Mouse (Mus musculus): ENCODE data around the gene Urm1.

The Urm1 gene

DNA sequence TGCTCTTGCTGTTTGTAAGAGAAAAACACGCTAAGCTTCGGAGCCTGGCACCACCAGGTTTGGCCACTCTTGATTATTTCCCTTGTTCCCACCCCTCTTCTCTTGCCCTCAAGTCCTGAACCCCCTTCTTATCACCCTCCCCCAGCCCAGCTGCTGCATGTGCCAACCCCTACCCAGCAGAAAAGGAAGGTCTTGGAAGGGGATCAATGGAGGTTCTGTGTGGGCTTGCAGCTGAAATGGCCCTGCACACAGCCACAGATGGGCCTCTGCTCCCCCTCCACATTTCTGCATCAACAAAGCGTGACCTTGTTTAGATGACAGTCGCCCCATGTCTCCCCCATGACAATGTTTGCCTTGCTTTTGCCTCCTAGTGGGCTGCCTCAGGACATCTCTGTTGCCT is 11.2 kb downstream of the Urm1 start:
- DNase-seq = no peak

- DNase-seq = no peak
Measured at GRCm38 (mm10) chr2:29833796-29834195, 13.9 kb downstream of the Urm1 start.

GRCm38 (mm10) chr2:29835391-29835899 is 15.6 kb downstream of the Urm1 start:
- no peak for DNase-seq

DNA sequence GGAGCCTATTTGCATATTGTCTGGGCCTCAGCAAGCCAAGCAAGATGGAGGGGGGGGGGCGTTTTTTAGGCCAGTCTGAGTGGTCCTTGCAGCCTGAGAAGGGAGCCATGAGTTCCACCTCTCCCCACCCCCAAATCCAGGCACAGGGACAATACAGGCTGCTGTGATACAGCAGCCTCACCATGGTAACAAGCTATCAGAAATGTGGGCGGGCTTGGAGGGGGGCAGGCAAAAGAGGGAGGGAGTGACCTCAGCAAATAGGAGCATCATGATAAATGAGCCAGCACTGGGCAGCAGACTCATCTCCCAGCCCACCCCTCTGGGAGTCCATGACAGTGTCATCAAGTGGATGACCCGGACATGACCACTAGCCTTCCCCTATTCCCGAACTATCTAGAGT is 19.6 kb downstream of the Urm1 start:
- DNase-seq = no peak

- DNase-seq = peak; percentile 44
Measured at GRCm38 (mm10) chr2:29843231-29844105, 23.6 kb downstream of the Urm1 start.

DNA sequence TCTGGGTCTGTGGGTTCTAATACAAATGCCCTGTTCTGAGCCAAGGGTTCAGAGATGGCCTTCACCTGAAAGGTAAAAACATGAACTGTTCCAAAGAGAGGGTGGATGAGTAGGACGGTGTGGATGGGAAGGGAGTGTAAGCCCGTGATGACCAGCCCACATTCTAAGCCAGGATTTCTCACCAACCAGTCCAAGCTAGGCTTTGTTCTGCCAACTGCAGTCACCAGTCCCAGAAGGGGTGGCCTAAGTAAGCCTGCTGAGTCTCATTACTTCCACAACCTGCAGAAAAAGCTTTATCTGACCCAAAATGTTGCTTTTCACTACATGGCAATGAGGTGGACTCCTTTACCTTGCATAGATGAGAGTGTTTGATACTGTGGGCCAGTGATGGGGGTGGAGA is 24.2 kb downstream of the Urm1 start:
- DNase-seq = no peak

GRCm38 (mm10) chr2:29844661-29845060 is 24.8 kb downstream of the Urm1 start:
- no peak for DNase-seq

DNA sequence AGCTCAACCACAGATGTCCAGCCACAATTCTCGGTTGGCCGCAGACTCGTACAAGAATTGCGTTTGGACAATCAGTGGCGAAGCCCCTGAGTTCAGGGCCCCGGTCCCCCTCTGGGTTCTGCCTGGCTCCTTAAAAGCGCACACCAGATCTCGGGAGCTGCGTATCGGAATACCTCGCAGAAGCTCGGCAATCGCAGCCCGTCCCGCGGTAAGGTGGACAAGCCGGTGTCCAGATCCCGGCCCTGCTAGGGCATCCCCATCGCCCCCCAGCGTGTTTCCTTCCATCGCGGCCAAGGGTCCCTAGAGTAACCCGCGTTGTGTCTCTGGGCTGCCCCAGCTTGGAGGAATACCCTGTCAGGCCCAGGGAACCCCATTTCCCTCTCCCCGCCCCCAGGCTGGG is 25.8 kb downstream of the Urm1 start:
- no peak for DNase-seq

- peak; percentile 30 for DNase-seq
Measured at GRCm38 (mm10) chr2:29846061-29846853, 26.4 kb downstream of the Urm1 start.

DNA sequence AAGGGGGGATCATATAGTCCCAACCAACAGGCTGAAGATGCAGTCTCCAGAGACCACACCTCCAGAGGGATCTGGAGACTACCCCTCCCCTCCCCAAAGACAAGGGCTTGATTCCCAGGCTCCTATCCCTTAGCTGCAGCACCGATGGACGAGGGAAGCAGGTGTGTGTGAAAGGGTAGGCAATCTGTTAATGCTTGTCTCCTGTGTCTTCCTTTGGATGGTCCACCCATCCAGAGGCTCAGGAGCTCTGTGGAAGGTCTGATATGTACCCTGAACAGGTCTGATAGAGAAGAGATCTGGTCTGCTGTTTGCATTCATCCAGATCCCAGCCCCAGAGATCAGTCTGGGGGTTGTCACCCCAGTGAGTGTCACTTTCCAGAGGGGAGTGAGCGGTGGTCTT is 27.0 kb downstream of the Urm1 start:
- no peak for DNase-seq

DNA sequence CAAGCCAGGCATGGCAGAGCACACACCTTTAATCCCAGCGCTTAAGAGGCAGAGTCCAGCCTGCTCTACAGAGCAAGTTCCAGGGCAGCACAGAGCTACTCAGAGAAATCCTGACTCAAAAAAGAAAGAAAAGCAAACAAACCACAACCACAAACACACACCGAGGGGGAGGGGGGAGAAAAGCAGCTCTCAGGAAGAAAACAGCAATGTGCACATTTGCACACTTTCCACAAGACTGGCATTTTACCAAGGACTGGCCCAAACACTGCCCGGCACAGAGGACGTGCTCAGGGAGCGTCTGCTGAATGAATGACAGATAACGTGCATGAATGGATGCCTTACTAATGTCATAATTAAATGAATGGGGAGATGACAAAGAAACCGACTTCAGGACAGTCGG is 29.2 kb downstream of the Urm1 start:
- DNase-seq = no peak

DNA sequence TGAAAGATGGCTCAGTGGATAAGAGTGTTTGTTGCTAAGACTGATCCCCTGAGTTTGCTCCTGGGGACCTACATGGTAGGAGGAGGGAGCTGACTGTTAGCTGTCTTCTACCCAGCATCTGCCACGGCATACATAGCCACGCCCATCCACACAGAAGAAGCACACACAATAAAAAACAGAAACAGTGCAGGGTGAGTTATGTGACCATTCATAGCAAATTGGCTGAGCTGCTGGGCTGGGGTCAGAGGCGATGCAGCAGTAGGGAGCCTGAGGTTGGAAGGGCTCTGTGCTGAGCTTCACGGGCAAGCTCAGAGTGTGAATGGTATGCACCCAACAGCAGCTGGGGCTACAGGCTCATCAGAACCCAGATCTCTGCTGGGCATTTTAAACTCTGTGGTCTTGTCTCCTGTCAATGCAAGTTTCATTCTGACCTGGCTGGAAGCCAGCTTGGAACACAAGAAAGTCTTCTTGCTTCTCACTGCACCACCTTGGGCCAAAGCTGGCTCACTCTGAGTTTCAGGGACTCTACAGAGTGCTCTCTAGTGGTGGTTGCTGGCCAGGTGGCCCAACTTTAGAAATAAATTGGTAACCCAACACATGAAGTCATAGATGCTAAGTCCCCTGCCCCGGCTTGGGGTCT is 30.1 kb downstream of the Urm1 start:
- no peak for DNase-seq

DNA sequence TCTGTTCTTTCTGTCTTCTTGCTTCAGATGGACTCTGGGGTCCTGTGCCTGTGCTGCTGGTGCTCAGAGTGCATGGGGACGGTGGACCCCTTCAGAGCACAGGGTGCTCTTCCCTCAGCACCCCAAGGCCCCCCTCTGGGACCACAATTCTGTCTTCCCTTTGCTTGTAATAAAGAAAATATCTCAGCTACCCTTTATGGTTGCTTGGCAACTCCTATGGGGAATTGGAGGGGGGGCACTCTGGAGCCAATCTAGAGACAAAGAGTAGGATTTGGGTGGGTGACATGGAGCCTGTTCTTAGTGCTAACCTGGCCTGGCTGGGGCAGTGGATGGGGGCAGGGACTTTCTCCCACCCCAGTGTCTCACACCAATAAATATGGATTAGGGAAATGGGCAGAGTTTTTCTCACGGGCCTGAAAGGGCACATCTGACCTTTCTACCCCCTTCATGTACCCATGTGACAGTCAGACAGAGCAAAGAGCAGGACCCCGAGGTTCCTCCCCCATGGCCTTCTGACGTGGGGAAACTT is 33.1 kb downstream of the Urm1 start:
- DNase-seq = no peak

GRCm38 (mm10) chr2:29853736-29854135 is 33.9 kb downstream of the Urm1 start:
- no peak for DNase-seq

- DNase-seq = no peak
Measured at GRCm38 (mm10) chr2:29855585-29856210, 35.8 kb downstream of the Urm1 start.

GRCm38 (mm10) chr2:29856451-29857260 is 36.8 kb downstream of the Urm1 start:
- no peak for DNase-seq

GRCm38 (mm10) chr2:29857341-29857740 is 37.5 kb downstream of the Urm1 start:
- no peak for DNase-seq

GRCm38 (mm10) chr2:29857967-29858366 is 38.1 kb downstream of the Urm1 start:
- DNase-seq = no peak

DNA sequence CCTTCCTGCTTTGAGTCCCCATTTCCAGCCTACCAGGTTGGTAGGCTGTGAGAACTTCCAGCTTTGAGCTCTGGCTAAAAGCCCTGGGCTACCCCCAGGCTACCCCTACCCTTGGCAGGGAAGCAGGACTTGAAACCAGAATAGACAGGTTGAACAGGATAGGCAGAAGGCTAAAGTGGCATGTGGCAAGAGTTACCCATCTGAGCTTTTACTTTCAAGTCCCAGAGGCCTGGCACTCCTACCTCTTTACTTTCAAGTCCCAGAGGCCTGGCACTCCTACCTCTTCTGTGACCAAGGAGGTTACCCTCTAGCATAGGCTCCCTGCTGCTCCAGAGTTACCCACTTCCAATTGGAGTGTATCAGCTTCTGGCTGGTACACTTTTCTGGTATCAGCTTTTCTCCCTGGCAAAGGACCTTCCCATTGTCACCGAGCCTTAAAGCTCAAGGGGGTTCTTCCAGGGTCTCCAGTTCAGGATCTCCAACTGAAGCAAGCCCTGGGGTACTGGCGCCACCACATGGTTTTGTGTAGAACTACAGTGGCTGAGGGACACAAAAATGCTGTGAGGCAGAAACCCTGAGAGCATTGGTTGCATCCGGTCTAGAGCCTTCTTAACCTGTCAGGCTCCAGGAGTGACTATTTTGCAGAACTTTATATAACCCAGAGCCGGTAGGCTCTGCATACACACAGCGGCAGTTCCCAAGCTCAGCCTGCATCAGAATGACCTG is 39.0 kb downstream of the Urm1 start:
- no peak for DNase-seq

- DNase-seq = no peak
Measured at GRCm38 (mm10) chr2:29865125-29865524, 45.2 kb downstream of the Urm1 start.

All from right cerebral cortex, postnatal 14 days (tissue).